Mouse (Mus musculus): ENCODE results near the gene Armcx1. TPM values are rescaled to one million over a fixed set of nuclear protein-coding genes. Genes with fewer than 3 reads are reported as not detected.

Gene Armcx1
- polyA plus RNA-seq (2015; fragmentation: Nextera tagmentation; extraction: Ambion mirVana), result 3.8 and 3.9 TPM in 2 replicates

- ATAC-seq (peak; percentile 74), DNase-seq (peak; percentile 39)
- Histone ChIP-seq H3K9me3 (ENCODE audit: low read length) (no peaks in the 10 kb centered on the region), H3K27me3 (ENCODE audit: insufficient read depth, low read length) (no peaks in the 10 kb centered on the region), H3K4me3 (ENCODE audit: low read depth, low read length) (peak within 1 kb of the TSS; percentile 45), H3K4me1 (ENCODE audit: insufficient read depth) (0 out of 2 replicates have a peak, but pooled peaks cover 2% of the 10 kb centered on the region), H3K9ac (replicated peaks) (peak within 1 kb of the TSS; percentile 30), H3K4me2 (ENCODE audit: low read depth, low read length) (peak within 1 kb of the TSS; percentile 76), H3K36me3 (replicated peaks; ENCODE audit: insufficient read depth, low read length) (no peaks in the 10 kb centered on the region), H3K27ac (ENCODE audit: low read depth) (peak within 1 kb of the TSS; percentile 57)
- WGBS (ENCODE audit: insufficient replicate concordance), result 15% methylated on average over 16 of the region's 16 CpGs
- no peak for TF ChIP-seq EP300 (IDR thresholded peaks at IDR 0.05; ENCODE audit: low read depth)
- peak; percentile 16 for TF ChIP-seq CTCF (IDR thresholded peaks at IDR 0.05; ENCODE audit: low read depth)
These were observed at the start of gene Armcx1 for GRCm38 (mm10) chrX:134717752-134718308. TSS of gene Armcx1 (plus strand) at chrX:134717963.

DNA sequence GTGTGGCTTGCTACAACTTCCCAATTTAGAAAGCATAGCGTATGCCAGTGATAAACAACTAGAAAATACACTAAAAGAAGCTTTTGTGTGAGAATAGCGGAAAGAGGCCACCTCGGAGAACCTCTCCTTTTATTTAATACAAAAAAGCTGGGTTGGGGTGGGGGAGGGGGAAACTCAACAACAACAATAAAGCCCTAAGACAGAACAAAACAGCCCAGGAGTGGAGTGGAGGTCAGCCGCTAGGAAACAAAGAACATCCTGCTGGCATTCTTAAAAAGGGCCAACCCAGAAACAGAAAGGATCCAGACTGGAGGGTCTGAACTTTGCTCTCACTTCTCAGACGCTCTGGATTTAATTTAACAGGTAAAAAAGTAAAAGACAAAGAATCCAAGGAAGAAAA is 42.7 kb upstream of the Armcx1 start:
- H3K36me3 ChIP-seq (replicated peaks; ENCODE audit: insufficient read depth, low read length), result no peaks in the 10 kb centered on the region
- 67% methylated on average over 5 of the region's 5 CpGs for WGBS (ENCODE audit: insufficient replicate concordance)
- no peak for DNase-seq
- no peak overlapping the region for H3K9ac ChIP-seq (replicated peaks)
- no peak for ATAC-seq
- H3K4me3 ChIP-seq (ENCODE audit: low read depth, low read length), result no peak overlapping the region
- H3K27me3 ChIP-seq (ENCODE audit: insufficient read depth, low read length), result no peaks in the 10 kb centered on the region
- no peaks in the 10 kb centered on the region for H3K4me1 ChIP-seq (ENCODE audit: insufficient read depth)
- H3K4me2 ChIP-seq (ENCODE audit: low read depth, low read length), result no peak overlapping the region
- TF ChIP-seq EP300 (IDR thresholded peaks at IDR 0.05; ENCODE audit: low read depth) (no peak), CTCF (IDR thresholded peaks at IDR 0.05; ENCODE audit: low read depth) (no peak)
- H3K9me3 ChIP-seq (ENCODE audit: low read length), result no peaks in the 10 kb centered on the region
- no peak overlapping the region for H3K27ac ChIP-seq (ENCODE audit: low read depth)

DNA sequence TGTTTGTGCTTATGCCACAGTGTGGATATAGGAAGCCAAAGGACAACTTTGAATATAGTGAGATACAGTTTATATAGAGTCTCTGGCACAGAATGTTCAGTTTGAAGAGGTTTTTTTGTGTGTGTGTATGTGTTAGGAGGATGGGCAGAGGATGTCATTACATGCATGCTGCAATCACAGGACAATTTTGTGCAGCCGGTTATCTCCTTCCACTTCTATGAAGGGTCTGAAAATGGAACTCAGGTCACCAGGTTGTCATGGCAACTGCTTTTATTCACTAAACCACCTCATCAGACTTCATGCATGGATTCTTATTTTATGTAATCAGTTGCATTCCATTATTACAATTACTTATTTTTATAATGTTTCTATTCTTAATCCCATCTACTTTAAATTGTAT is 41.8 kb upstream of the Armcx1 start:
- ATAC-seq, result no peak
- WGBS (ENCODE audit: insufficient replicate concordance), result 74% methylated on average over 1 of the region's 1 CpGs
- Histone ChIP-seq H3K4me3 (ENCODE audit: low read depth, low read length) (no peak overlapping the region), H3K27ac (ENCODE audit: low read depth) (no peak overlapping the region), H3K4me1 (ENCODE audit: insufficient read depth) (no peaks in the 10 kb centered on the region), H3K9ac (replicated peaks) (no peak overlapping the region), H3K27me3 (ENCODE audit: insufficient read depth, low read length) (no peaks in the 10 kb centered on the region), H3K4me2 (ENCODE audit: low read depth, low read length) (no peak overlapping the region), H3K36me3 (replicated peaks; ENCODE audit: insufficient read depth, low read length) (no peaks in the 10 kb centered on the region), H3K9me3 (ENCODE audit: low read length) (no peaks in the 10 kb centered on the region)
- TF ChIP-seq CTCF (IDR thresholded peaks at IDR 0.05; ENCODE audit: low read depth) (no peak), EP300 (IDR thresholded peaks at IDR 0.05; ENCODE audit: low read depth) (no peak)
- DNase-seq, result no peak

DNA sequence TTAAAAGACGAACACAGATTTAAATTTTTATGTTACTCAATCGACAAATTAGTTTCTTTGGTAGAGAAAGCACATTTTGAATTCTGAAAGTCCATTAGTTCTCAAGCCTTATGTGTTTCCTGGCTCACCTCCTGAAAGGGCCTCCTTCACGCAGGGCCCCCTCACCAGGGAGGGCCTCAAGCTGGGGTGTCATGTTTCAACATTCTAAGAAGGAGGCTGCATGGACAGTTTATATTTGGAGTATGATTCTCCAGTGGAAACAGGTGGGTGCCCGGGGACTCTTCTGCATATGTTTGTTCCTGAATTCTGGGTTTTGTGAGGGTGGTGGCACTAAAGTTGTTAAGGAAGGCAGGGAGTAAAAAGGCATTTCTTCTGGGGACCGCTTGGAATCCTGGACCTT is 32.8 kb upstream of the Armcx1 start:
- ATAC-seq, result no peak
- H3K4me2 ChIP-seq (ENCODE audit: low read depth, low read length), result no peak overlapping the region
- no peaks in the 10 kb centered on the region for H3K4me1 ChIP-seq (ENCODE audit: insufficient read depth)
- H3K9me3 ChIP-seq (ENCODE audit: low read length), result no peaks in the 10 kb centered on the region
- H3K4me3 ChIP-seq (ENCODE audit: low read depth, low read length), result no peak overlapping the region
- H3K27ac ChIP-seq (ENCODE audit: low read depth), result no peak overlapping the region
- DNase-seq, result no peak
- H3K36me3 ChIP-seq (replicated peaks; ENCODE audit: insufficient read depth, low read length), result no peaks in the 10 kb centered on the region
- 46% methylated on average over 5 of the region's 5 CpGs for WGBS (ENCODE audit: insufficient replicate concordance)
- TF ChIP-seq EP300 (IDR thresholded peaks at IDR 0.05; ENCODE audit: low read depth), result no peak
- no peak for TF ChIP-seq CTCF (IDR thresholded peaks at IDR 0.05; ENCODE audit: low read depth)
- H3K9ac ChIP-seq (replicated peaks), result no peak overlapping the region
- H3K27me3 ChIP-seq (ENCODE audit: insufficient read depth, low read length), result peaks cover 10% of the 10 kb centered on the region; the same call in 1 of the 2 replicates

DNA sequence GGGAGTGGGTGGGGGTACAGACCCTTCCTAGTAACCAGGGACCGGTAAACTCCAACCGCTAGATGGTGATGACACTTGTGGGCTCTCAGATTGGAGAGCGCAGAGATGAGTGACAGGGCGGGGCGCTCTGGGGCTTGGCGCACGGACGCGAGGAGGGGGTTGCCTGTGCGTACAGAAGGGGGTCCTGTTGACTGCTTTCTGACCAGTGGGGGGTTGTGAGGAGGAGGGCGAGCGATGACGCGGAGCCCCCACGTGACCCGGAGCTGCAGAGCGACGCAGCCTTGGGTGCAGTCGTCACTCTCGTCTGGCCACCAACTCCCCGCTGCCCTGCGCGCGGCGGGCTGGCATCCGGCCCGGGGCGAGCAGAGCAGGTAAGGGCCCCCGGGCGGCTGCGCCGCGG is 31.5 kb upstream of the Armcx1 start, which contains the start of gene Armcx4:
TSS of gene Armcx4 (plus strand) at position 253 of the 400 bp plus-strand sequence.
- 13% methylated on average over 18 of the region's 33 CpGs for WGBS (ENCODE audit: insufficient replicate concordance)
- ATAC-seq (peak; percentile 31), DNase-seq (peak; percentile 24)
- Histone ChIP-seq H3K9ac (replicated peaks) (no peak within 1 kb of the TSS; the same call in 1 of the 2 replicates), H3K4me3 (ENCODE audit: low read depth, low read length) (peak within 1 kb of the TSS; percentile 43), H3K4me1 (ENCODE audit: insufficient read depth) (no peaks in the 10 kb centered on the region), H3K27ac (ENCODE audit: low read depth) (peak within 1 kb of the TSS; percentile 29; the same call in 1 of the 2 replicates), H3K4me2 (ENCODE audit: low read depth, low read length) (peak within 1 kb of the TSS; percentile 65), H3K9me3 (ENCODE audit: low read length) (no peaks in the 10 kb centered on the region), H3K27me3 (ENCODE audit: insufficient read depth, low read length) (peaks cover 10% of the 10 kb centered on the region; the same call in 1 of the 2 replicates), H3K36me3 (replicated peaks; ENCODE audit: insufficient read depth, low read length) (no peaks in the 10 kb centered on the region)
- TF ChIP-seq CTCF (IDR thresholded peaks at IDR 0.05; ENCODE audit: low read depth) (0 out of 2 replicates have a peak, but pooled peaks have one; percentile 3), EP300 (IDR thresholded peaks at IDR 0.05; ENCODE audit: low read depth) (no peak)

DNA sequence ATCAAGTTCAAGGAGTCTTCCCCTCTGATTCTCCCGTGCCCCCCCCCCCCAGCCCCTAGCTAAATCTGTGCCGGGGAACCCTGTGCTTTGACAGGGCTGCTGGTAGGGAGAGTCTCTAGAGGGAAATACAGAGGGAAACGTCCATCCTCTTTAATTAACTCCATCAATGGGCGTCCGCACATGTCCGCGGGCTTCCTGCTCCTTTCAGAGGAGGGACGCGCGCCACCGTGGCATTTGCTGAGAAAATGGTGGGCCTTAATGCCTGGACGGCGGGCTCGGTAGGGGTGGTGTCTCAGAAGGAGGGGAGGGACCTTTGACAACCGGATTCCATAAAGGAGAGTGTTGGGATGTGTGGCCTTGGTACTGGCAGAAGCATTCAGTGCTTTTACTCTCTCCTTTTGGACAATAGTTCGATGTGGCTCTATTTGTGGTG is 31.0 kb upstream of the Armcx1 start:
- DNase-seq, result peak; percentile 16
- Histone ChIP-seq H3K27ac (ENCODE audit: low read depth) (peak overlapping the region; percentile 29; the same call in 1 of the 2 replicates), H3K36me3 (replicated peaks; ENCODE audit: insufficient read depth, low read length) (no peaks in the 10 kb centered on the region), H3K4me2 (ENCODE audit: low read depth, low read length) (peak overlapping the region; percentile 65), H3K27me3 (ENCODE audit: insufficient read depth, low read length) (peaks cover 10% of the 10 kb centered on the region; the same call in 1 of the 2 replicates), H3K9me3 (ENCODE audit: low read length) (no peaks in the 10 kb centered on the region), H3K4me3 (ENCODE audit: low read depth, low read length) (peak overlapping the region; percentile 43), H3K4me1 (ENCODE audit: insufficient read depth) (no peaks in the 10 kb centered on the region), H3K9ac (replicated peaks) (no peak overlapping the region; the same call in 1 of the 2 replicates)
- 17% methylated on average over 15 of the region's 16 CpGs for WGBS (ENCODE audit: insufficient replicate concordance)
- no peak for TF ChIP-seq CTCF (IDR thresholded peaks at IDR 0.05; ENCODE audit: low read depth)
- no peak for TF ChIP-seq EP300 (IDR thresholded peaks at IDR 0.05; ENCODE audit: low read depth)
- ATAC-seq, result no peak
